Mouse (Mus musculus): ENCODE measurements around the gene Zfp763. TPM values are rescaled to one million over a fixed set of nuclear protein-coding genes. Genes with fewer than 3 reads are reported as not detected.

Gene Zfp763
- total and polyA plus RNA-seq, 3 experiments: 3.1 to 6.0 (median 3.7) TPM

Other genes starting within 250 kb of the Zfp763 start
- gene Zfp871, start 245.1 kb downstream of the Zfp763 start, total RNA-seq (2012; rRNA removed): 9.8 and 11.3 TPM in 2 replicates
- 9.0 and 9.3 TPM in 2 replicates for gene Zfp871, start 245.1 kb downstream of the Zfp763 start, total RNA-seq (2014; rRNA removed)
- gene Zfp871, start 245.1 kb downstream of the Zfp763 start, polyA plus RNA-seq (2012; ENCODE audit: insufficient read length, low read depth): 10.6 and 13.4 TPM in 2 replicates
- 1.1 and 1.7 TPM in 2 replicates for gene Zfp811, start 223.5 kb downstream of the Zfp763 start, total RNA-seq (2012; rRNA removed)
- 5.0 and 6.6 TPM in 2 replicates for gene Zfp811, start 223.5 kb downstream of the Zfp763 start, total RNA-seq (2014; rRNA removed)
- gene Zfp811, start 223.5 kb downstream of the Zfp763 start, polyA plus RNA-seq (2012; ENCODE audit: insufficient read length, low read depth): 3.4 and 4.1 TPM in 2 replicates
- gene Zfp799, start 203.1 kb downstream of the Zfp763 start, total RNA-seq (2012; rRNA removed): 4.7 and 6.2 TPM in 2 replicates
- gene Zfp799, start 203.1 kb downstream of the Zfp763 start, total RNA-seq (2014; rRNA removed): 6.5 and 9.0 TPM in 2 replicates
- gene Zfp799, start 203.1 kb downstream of the Zfp763 start, polyA plus RNA-seq (2012; ENCODE audit: insufficient read length, low read depth): 9.4 and 9.5 TPM in 2 replicates
- gene Zfp870, start 141.8 kb downstream of the Zfp763 start, total RNA-seq (2012; rRNA removed): 3.4 and 3.5 TPM in 2 replicates
- gene Zfp870, start 141.8 kb downstream of the Zfp763 start, total RNA-seq (2014; rRNA removed): 5.8 and 6.4 TPM in 2 replicates
- 8.6 and 10.4 TPM in 2 replicates for gene Zfp870, start 141.8 kb downstream of the Zfp763 start, polyA plus RNA-seq (2012; ENCODE audit: insufficient read length, low read depth)
- not detected in 2 replicates for gene Cyp4f14, start 116.1 kb downstream of the Zfp763 start, total RNA-seq (2012; rRNA removed)
- not detected in 2 replicates for gene Cyp4f14, start 116.1 kb downstream of the Zfp763 start, total RNA-seq (2014; rRNA removed)
- not detected in 2 replicates for gene Cyp4f14, start 116.1 kb downstream of the Zfp763 start, polyA plus RNA-seq (2012; ENCODE audit: insufficient read length, low read depth)
- 13.1 and 18.6 TPM in 2 replicates for gene Cyp4f13, start 86.0 kb downstream of the Zfp763 start, total RNA-seq (2012; rRNA removed)
- gene Cyp4f13, start 86.0 kb downstream of the Zfp763 start, total RNA-seq (2014; rRNA removed): 9.7 and 11.9 TPM in 2 replicates
- 12.2 and 18.5 TPM in 2 replicates for gene Cyp4f13, start 86.0 kb downstream of the Zfp763 start, polyA plus RNA-seq (2012; ENCODE audit: insufficient read length, low read depth)
- gene Zfp472, start 67.6 kb downstream of the Zfp763 start, total RNA-seq (2012; rRNA removed): 9.7 and 12.9 TPM in 2 replicates
- 27.8 and 31.5 TPM in 2 replicates for gene Zfp472, start 67.6 kb downstream of the Zfp763 start, total RNA-seq (2014; rRNA removed)
- gene Zfp472, start 67.6 kb downstream of the Zfp763 start, polyA plus RNA-seq (2012; ENCODE audit: insufficient read length, low read depth): 12.4 and 13.6 TPM in 2 replicates
- gene Zfp952, start 40.3 kb downstream of the Zfp763 start, total RNA-seq (2012; rRNA removed): 4.2 and 4.5 TPM in 2 replicates
- gene Zfp952, start 40.3 kb downstream of the Zfp763 start, total RNA-seq (2014; rRNA removed): 5.7 TPM in 2 replicates
- 4.3 and 5.5 TPM in 2 replicates for gene Zfp952, start 40.3 kb downstream of the Zfp763 start, polyA plus RNA-seq (2012; ENCODE audit: insufficient read length, low read depth)
- not detected in 2 replicates for gene 4921501E09Rik, start 34.7 kb upstream of the Zfp763 start, total RNA-seq (2012; rRNA removed)
- not detected in 2 replicates for gene 4921501E09Rik, start 34.7 kb upstream of the Zfp763 start, total RNA-seq (2014; rRNA removed)
- gene 4921501E09Rik, start 34.7 kb upstream of the Zfp763 start, polyA plus RNA-seq (2012; ENCODE audit: insufficient read length, low read depth): not detected in 2 replicates
- gene Zfp563, start 55.9 kb upstream of the Zfp763 start, total RNA-seq (2012; rRNA removed): 3.5 and 4.1 TPM in 2 replicates
- 4.1 and 4.5 TPM in 2 replicates for gene Zfp563, start 55.9 kb upstream of the Zfp763 start, total RNA-seq (2014; rRNA removed)
- 1.9 and 3.7 TPM in 2 replicates for gene Zfp563, start 55.9 kb upstream of the Zfp763 start, polyA plus RNA-seq (2012; ENCODE audit: insufficient read length, low read depth)
- gene Morc2b, start 106.3 kb upstream of the Zfp763 start, total RNA-seq (2012; rRNA removed): not detected in 2 replicates
- not detected in 2 replicates for gene Morc2b, start 106.3 kb upstream of the Zfp763 start, total RNA-seq (2014; rRNA removed)
- gene Morc2b, start 106.3 kb upstream of the Zfp763 start, polyA plus RNA-seq (2012; ENCODE audit: insufficient read length, low read depth): not detected in 2 replicates
- gene Olfr55, start 135.0 kb upstream of the Zfp763 start, total RNA-seq (2012; rRNA removed): not detected in 2 replicates
- not detected in 2 replicates for gene Olfr55, start 135.0 kb upstream of the Zfp763 start, total RNA-seq (2014; rRNA removed)
- gene Olfr55, start 135.0 kb upstream of the Zfp763 start, polyA plus RNA-seq (2012; ENCODE audit: insufficient read length, low read depth): not detected in 2 replicates
- not detected in 2 replicates for gene Olfr239, start 157.9 kb upstream of the Zfp763 start, total RNA-seq (2012; rRNA removed)
- gene Olfr239, start 157.9 kb upstream of the Zfp763 start, total RNA-seq (2014; rRNA removed): not detected in 2 replicates
- not detected in 2 replicates for gene Olfr239, start 157.9 kb upstream of the Zfp763 start, polyA plus RNA-seq (2012; ENCODE audit: insufficient read length, low read depth)
- gene Olfr1564, start 188.3 kb upstream of the Zfp763 start, total RNA-seq (2012; rRNA removed): not detected in 2 replicates
- not detected in 2 replicates for gene Olfr1564, start 188.3 kb upstream of the Zfp763 start, total RNA-seq (2014; rRNA removed)
- gene Olfr1564, start 188.3 kb upstream of the Zfp763 start, polyA plus RNA-seq (2012; ENCODE audit: insufficient read length, low read depth): 0.04 TPM in 1 of 2 replicates, not detected in the other
- 5.9 and 7.5 TPM in 2 replicates for gene Zfp955a, start 221.7 kb upstream of the Zfp763 start, total RNA-seq (2012; rRNA removed)
- 13.2 and 15.1 TPM in 2 replicates for gene Zfp955a, start 221.7 kb upstream of the Zfp763 start, total RNA-seq (2014; rRNA removed)
- gene Zfp955a, start 221.7 kb upstream of the Zfp763 start, polyA plus RNA-seq (2012; ENCODE audit: insufficient read length, low read depth): 7.3 and 7.5 TPM in 2 replicates
- gene Olfr63, start 231.3 kb upstream of the Zfp763 start, total RNA-seq (2012; rRNA removed): not detected in 2 replicates
- not detected in 2 replicates for gene Olfr63, start 231.3 kb upstream of the Zfp763 start, total RNA-seq (2014; rRNA removed)
- 0.03 and 0.08 TPM in 2 replicates for gene Olfr63, start 231.3 kb upstream of the Zfp763 start, polyA plus RNA-seq (2012; ENCODE audit: insufficient read length, low read depth)

Data from CH12.LX (cell line).